Mouse (Mus musculus) cerebellum, adult 11-12 months (tissue): ENCODE data around the gene Grk3.

Source experiments
- DNase-seq: peaks from one replicate; pipeline ENCODE4 v3.0.0; 2022

Gene Grk3

GRCm38 (mm10) chr5:113008496-113008895, 7.1 kb downstream of the Grk3 start:
- no peak for DNase-seq

DNA sequence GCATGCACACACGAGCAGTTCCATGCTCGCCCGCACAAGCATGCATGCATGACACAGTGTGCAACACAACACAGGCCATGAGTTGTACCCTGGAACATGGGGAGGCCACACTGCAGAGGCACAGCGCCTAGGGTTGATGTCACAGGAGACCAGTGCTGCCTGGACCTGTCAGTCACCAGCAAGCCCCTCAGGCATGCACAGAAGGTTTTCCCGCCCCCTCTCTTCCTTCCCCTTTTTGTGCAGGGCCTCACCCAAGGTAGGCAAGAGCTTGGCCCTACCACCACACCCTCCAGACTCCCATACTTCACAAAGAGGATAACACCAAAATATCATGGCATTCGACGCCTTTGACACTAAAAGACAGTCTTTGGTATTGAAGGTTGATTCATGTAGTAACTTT, 8.6 kb downstream of the Grk3 start:
- no peak for DNase-seq

GRCm38 (mm10) chr5:113005941-113006391, 9.6 kb downstream of the Grk3 start:
- peak; percentile 67 for DNase-seq

- DNase-seq: no peak
Observed at GRCm38 (mm10) chr5:113002821-113003380, 12.7 kb downstream of the Grk3 start.

GRCm38 (mm10) chr5:112999227-112999626, 16.4 kb downstream of the Grk3 start:
- no peak for DNase-seq

- no peak for DNase-seq
Observed at GRCm38 (mm10) chr5:112997516-112998186, 17.9 kb downstream of the Grk3 start.

DNA sequence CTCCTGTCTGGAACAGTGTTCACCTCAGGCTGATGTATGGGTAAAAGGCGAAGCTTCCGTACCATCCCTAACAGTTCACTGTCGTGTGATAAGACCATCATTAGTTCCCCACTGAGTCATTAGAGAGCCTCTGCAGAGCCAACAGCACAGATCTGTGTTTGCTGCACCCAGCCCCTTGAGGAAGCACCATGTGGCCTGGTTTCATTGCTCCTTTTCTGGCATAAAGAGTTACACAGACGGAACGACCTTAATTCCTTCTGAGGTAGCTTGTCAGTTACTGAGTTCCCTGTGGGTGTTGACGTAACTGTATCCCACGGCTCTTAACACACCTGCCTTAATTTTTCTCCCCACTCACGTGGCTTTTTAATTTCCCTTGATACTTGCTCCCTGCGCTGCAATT, 24.3 kb downstream of the Grk3 start:
- DNase-seq: no peak

DNA sequence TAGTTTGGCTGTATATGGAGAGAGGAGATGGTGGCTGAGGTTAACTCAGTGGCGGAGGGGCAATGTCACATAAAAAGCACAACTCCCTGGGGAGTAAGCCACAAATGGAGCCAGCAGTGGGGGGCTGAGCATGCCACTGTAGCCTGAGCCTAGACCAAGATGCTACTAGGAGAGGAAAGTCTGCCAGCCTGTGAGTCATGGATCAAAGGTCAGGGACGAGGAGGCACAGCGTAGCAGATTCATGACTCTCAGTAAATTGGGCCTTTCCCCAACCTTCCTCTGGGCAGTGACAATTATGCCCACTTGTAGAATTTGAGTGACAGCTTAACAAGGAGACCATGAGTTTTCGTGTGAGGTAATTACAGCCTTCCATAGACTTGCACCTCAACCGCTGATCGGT, 33.7 kb downstream of the Grk3 start:
- no peak for DNase-seq

DNA sequence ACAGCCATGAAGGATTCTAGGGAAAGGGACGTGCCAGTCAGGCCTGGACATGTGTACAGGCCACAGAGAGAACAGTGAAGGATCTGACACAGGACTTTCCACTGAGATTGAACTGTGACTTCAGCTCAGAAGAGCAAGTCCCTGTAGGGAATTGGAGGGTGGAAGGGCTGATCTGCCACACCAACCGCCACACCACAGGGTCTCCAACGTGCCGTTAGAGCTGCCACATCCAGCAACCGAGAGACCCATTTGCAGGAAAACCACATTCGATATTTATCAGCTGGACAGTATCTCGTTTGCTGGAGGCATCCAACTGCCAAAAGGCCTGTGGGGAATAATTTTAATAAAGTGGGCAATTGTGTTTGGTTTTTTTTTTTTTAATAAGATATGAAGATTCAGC, 35.9 kb downstream of the Grk3 start:
- DNase-seq: no peak

GRCm38 (mm10) chr5:112979195-112979594, 36.4 kb downstream of the Grk3 start:
- DNase-seq: no peak

DNA sequence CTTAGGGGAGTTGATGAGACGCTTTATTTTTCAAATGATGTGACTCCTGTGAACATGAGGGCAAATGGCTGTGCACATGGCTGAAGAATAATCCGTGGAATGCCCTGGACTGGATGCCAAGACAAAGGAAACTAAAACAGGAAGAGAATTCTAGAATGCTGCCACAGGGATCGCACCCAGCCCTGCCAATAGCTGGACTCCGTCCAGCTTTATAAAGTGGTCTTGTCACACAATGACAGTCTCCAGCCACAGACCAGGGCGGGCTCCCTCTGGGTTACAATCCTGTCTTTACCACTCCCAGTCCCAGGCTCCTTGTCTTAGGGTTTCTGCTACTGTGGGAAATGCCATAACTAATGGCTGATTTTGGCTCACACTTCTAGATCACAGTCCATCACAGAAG, 38.5 kb downstream of the Grk3 start:
- DNase-seq: no peak

GRCm38 (mm10) chr5:112973596-112973995, 42.0 kb downstream of the Grk3 start:
- no peak for DNase-seq

DNA sequence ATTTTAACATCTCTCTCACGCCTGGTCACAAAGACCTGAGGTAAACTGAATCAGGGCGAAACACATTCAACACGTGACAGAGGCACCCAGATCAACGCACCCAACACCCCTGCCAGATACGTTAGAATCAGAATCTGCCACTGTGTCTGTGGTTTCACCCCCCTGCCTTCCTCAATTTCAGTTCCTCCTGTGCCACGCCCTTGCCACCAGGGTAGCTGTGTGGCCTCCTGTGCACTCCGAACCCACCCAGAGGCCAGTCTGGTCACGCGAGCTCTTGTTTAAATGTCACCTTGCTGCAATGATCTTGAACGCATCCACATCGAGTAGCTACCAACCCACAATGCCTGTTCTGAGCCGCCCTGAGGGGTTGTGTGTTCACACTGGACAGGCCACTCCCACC, 43.3 kb downstream of the Grk3 start:
- DNase-seq: no peak

- DNase-seq: no peak
Observed at GRCm38 (mm10) chr5:112963495-112963894, 52.1 kb downstream of the Grk3 start.

DNA sequence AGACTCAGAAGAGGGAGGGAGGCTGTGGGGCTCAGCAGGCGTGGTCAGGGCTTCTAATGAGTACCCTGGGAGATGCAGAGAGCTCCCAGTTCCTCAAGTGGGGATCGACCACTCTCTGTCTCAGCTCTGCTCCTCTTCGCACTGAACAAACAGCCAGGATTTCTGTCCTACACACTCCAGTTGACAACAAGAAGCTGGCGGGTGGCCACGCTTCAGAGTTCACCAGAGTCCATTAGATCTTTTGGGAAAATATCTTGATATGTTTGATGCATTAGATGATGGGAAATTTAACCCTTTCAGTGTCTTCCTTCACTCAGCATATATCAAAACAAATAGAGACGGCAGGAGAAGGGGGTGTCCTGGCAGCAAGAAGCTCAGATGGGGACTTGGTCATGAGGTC, 53.4 kb downstream of the Grk3 start:
- no peak for DNase-seq

GRCm38 (mm10) chr5:112960911-112961310, 54.7 kb downstream of the Grk3 start:
- DNase-seq: no peak

GRCm38 (mm10) chr5:112958293-112958692, 57.3 kb downstream of the Grk3 start:
- DNase-seq: no peak

- no peak for DNase-seq
Observed at GRCm38 (mm10) chr5:112956841-112957240, 58.8 kb downstream of the Grk3 start.

DNA sequence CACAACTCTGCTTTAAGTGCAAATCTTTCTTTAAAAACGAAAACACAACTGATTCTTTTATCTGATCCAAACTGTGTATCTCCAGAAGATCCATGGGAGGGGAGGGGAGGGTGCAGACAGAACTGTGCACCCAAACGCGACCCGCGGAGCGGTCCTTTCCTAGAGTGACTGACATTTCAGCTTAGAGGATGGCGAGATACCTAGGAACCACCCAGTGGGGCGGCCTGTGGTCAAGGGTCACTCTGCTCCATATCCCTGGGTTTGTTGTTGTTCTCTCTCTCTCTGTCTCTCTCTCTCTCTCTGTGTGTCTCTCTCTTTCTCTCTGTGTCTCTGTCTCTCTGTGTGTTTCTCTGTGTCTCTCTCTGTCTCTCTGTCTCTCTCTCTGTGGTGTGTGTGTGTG, 59.2 kb downstream of the Grk3 start:
- no peak for DNase-seq

DNA sequence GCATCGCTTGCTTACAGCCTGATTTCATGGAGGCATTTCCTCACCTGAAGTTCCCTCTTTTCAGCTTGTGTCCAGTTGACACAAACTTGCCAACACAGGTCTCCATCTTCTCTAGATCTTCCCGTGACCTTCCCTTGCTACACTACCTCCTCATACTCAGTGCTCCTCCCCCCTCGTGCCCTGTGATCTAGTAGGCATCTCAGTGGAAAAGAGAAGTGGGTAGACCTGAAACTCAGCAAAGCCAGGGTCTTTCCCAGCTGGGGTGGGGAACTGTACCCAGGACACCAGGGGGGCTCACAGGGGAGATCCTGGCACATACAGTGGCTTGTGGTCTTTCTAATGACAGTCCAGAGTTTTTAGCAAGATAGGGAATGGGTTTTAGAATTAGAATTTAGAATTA, 64.7 kb downstream of the Grk3 start:
- no peak for DNase-seq

DNA sequence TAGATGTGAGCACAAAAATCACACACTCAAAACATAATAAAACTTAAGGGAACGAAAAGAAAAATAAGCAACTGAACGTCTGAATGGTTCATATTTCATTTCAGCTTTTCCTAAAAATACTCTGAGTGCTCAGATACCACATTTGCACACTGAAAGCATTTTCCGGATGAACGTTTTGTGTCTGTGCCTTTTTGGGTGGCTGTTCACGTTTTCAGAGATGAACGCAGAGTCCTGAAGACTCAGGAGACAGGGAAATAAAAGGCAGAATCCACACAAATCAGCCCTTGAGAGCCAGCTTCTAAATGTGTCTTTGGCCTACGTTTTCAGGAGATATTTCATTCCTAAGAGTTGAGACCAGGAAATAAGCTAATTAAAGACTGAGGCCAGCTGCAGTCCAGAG, 69.7 kb downstream of the Grk3 start:
- no peak for DNase-seq

- no peak for DNase-seq
Observed at GRCm38 (mm10) chr5:112942244-112942643, 73.3 kb downstream of the Grk3 start.

DNA sequence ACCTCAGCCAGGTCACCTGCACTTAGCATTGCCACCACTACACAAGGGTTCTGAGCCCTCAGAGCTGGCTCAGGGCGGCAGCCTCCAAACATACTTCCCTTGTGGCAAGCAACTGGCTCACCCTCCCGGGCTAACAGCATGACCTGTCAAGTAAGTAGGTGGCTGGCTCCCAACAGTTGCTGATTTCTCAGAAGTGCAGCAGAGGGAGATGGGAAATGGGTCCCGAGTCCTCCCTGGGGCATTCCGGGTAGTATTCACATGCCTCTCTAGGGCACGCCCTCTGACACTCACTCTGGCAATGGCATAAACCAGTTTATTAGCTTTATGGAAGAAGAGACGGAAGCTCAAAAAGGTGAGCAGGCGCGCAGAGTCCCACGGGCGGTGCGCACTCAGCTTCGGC, 74.6 kb downstream of the Grk3 start:
- DNase-seq: no peak

- DNase-seq: no peak
Observed at GRCm38 (mm10) chr5:112936632-112937031, 79.0 kb downstream of the Grk3 start.

- no peak for DNase-seq
Observed at GRCm38 (mm10) chr5:112935436-112935835, 80.2 kb downstream of the Grk3 start.
